Mouse (Mus musculus) embryo, embryonic 11.5 days (tissue): ENCODE results near the gene Rsrc1.
"Not testable (repeated sequence)": the region's sequence is repeated elsewhere in the genome, so short reads cannot be mapped to it uniquely, and the experiment has no call there.

Experiments
- DNase-seq: peaks from one replicate; pipeline ENCODE4 v3.0.0-alpha.2; 2012; ENCODE audit warnings: low read depth, low spot score

Rsrc1 gene

GRCm38 (mm10) chr3:66985539-66986286 lies 4.5 kb downstream of the Rsrc1 start:
- DNase-seq, result no peak

- DNase-seq, result no peak
Observed at GRCm38 (mm10) chr3:66986287-66986560, 5.0 kb downstream of the Rsrc1 start.

- no peak for DNase-seq
Observed at GRCm38 (mm10) chr3:66996820-66997219, 15.6 kb downstream of the Rsrc1 start.

DNA sequence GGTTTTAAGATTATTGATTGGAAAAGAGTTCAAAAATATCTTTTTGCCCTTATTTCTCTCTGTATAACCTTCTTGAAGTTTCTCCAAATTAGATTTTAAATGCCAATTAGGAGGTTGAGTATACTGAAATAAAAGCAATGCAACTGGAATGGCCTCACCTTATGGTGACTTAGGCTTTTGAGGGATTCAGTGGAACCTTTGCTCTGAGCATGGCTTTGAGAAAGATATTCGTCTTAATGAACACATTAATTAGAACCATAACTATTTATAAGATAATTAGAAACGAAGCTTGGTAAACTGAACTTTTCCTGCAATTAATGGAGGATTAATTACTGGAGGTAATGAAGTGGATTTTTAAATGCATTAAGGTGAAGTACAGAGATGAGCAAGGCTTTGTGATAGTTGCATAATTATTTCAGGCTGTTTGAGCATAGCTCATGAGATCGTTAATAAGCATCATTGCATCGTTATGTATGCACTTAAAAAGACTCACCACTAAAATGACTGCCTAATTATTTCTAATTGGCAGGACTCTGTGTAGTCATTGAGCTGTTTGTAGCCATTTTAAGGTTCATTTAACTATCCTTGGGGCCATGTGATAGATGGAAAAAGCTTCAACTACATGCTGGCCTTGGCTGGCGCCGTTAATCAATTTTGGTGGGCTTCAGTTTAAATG lies 55.3 kb downstream of the Rsrc1 start:
- DNase-seq, result no peak

- no peak for DNase-seq
Observed at GRCm38 (mm10) chr3:67059755-67060154, 78.6 kb downstream of the Rsrc1 start.

DNA sequence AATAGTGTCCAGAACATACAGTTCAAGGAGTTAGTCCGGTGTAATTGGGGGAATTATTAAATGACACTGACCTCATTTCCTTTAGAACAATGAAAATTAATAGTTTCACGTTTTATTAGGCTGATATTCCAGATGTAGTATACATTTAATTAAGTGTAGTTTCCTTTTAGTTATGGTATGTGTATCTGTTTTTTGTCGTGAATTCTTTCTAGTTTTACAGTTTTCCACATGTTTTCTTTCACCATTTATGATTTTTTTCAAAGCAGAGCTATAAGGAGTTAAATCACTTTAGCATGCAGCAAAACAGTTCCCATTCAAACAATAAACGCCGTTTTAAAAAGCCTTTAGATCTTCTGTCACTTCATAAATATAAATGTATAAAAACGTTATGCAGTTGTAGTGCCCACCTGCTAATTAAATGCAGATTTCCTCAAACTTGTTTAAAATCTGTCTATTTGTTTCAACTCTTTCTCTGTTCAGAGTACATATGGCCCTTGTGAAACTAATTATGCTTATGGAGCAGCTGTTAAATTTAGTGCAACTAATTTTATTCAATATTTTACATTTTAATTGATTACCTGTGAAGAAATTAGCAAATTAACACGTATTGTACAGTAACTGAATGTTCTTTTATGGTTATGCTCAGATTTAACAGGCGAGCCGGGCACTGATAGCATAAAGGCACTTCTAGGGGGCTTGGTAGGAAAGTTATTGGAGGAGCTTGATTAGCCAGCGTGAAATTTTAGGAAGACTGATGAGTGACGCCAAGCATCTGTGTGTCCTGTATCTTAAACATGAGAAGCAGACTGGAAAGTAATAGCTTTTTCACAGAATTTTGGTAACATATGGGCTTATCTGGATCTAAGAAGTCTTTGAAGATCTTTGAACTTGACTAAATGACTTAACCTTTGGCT lies 89.6 kb downstream of the Rsrc1 start:
- DNase-seq, result no peak

DNA sequence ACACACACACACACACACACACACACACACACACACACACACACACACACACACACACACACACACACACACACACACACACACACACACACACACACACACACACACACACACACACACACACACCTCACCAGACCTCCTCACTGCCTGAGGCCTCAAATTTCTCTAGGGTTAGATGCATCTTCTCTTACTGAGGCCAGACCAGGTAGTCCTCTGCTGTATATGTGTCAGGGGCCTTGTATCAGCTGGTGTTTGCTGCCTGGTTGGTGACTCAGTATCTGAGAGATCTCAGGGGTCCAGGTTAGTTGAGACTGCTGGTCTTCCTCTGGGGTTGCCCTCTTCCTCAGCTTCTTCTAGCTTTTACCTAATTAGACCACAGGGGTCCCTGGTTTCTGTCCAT lies 92.5 kb downstream of the Rsrc1 start:
- not testable (repeated sequence) for DNase-seq

DNA sequence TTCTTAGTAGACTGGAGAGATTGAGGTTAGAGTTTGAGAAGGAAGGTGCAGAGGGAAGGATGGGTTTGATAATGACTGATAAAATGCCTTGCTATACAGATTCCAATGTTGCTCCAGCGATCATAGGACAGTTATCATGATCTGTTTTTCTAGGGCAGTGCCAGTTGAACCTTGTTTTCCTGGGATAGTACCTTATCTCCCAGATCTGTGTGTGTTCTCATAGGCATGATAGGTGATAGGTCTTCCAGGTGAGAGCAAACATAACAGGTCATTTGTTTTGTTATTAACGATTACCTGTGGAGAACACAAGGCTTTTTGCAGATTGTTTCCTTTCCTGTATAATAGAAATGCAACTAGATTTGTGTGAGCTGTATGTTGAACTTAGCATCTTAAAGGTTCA lies 94.3 kb downstream of the Rsrc1 start:
- no peak for DNase-seq

- DNase-seq, result no peak
Observed at GRCm38 (mm10) chr3:67084742-67085141, 103.6 kb downstream of the Rsrc1 start.

GRCm38 (mm10) chr3:67108428-67108827 lies 127.2 kb downstream of the Rsrc1 start:
- no peak for DNase-seq

GRCm38 (mm10) chr3:67116317-67116716 lies 135.1 kb downstream of the Rsrc1 start:
- DNase-seq, result no peak

GRCm38 (mm10) chr3:67132521-67132920 lies 151.3 kb downstream of the Rsrc1 start:
- DNase-seq, result no peak

GRCm38 (mm10) chr3:67135749-67136375 lies 154.7 kb downstream of the Rsrc1 start:
- no peak for DNase-seq

- DNase-seq, result no peak
Observed at GRCm38 (mm10) chr3:67144952-67145351, 163.8 kb downstream of the Rsrc1 start.

GRCm38 (mm10) chr3:67146280-67146679 lies 165.1 kb downstream of the Rsrc1 start:
- DNase-seq, result no peak

GRCm38 (mm10) chr3:67147246-67147645 lies 166.1 kb downstream of the Rsrc1 start:
- DNase-seq, result no peak

GRCm38 (mm10) chr3:67197179-67197578 lies 216.0 kb downstream of the Rsrc1 start:
- DNase-seq, result peak; percentile 39

DNA sequence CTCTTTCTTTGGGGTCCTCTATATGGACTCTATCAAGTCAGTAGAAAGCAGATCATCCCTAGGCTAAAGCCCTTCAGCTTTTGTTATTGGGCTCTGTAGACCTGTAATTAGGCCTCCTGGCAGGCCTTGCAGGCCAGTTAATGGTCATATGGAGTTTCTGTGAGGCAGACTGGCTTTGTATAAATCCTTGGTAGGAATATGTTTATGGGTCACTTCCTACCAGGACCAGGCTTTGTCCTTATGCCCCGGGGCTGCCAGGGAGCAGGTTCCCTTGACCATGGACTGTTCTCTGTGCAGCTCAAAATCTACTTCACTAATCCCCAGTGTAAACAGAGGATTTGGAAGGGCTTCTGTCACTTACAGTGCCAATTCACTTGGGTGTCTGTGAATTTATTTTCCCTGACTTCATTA lies 231.9 kb downstream of the Rsrc1 start:
- DNase-seq, result no peak

- DNase-seq, result no peak
Observed at GRCm38 (mm10) chr3:67232617-67233241, 251.5 kb downstream of the Rsrc1 start.

- not testable (repeated sequence) for DNase-seq
Observed at GRCm38 (mm10) chr3:67242451-67242850, 261.3 kb downstream of the Rsrc1 start.

DNA sequence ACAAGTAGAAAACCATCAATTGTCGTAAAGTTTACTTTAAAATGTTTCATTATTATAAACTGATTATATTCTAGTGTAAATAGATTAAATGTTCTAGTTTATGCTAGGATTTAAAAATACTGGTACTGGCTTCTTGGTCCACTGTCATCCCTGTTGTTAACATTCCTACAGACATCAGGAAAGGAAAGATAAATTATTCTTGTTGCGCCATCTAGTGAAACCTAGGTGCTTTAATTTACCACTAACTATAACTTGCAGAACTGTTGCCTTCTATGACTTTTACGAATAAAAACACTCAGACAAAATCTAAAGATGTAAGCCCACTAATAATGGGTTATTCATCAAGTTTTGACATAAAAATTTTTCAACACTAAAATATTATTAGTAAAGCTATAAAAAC lies 286.3 kb downstream of the Rsrc1 start:
- DNase-seq, result no peak
